Mouse (Mus musculus): ENCODE results near the gene Ccdc152.

DNA sequence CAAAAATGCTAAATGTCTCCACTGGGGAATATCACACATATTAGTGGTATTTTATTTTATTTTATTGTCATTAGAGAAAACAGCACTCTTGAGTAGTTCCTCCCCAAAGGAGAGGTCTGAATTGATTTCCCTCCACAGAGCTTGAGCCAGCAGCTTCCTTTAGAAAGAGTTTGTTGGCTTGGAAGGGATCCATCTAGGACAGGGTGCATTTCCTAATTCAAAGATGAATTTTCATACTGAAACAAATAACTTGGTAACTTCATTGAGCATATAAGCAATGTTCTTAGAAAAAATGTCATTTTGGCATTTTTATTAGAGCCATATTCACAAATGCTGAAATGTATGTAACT, 51.6 kb downstream of the Ccdc152 start:
- no peak for TF ChIP-seq GATA1 (IDR thresholded peaks at IDR 0.05; ENCODE audit: borderline replicate concordance, low read length)
- TF ChIP-seq FLI1 (IDR thresholded peaks at IDR 0.05; ENCODE audit: low read length), result no peak
